Mouse (Mus musculus) intestine, postnatal 0 days (tissue): ENCODE measurements around the gene Polr2l. TPM values are rescaled to one million over a fixed set of nuclear protein-coding genes. Genes with fewer than 3 reads are reported as not detected.

ENCODE experiments used
- ATAC-seq: fragments of 200-750 bp; cut with Nextera tagmentation; 2 replicates; pipeline ENCODE4 v1.8.0; 2017; ENCODE audit warnings: mild to moderate bottlenecking, moderate TSS enrichment, moderate library complexity
- H3K27ac ChIP-seq: fragments of 300-500 bp; sonication (generic); 2 replicates; pipeline ENCODE4 v1.5.1; 2014; ENCODE audit warnings: mild to moderate bottlenecking, low read depth, low read length, moderate library complexity
- H3K27me3 ChIP-seq: fragments of 300-500 bp; sonication (generic); replicated peaks from 2 replicates; pipeline ENCODE4 v1.6.1; 2014; ENCODE audit warnings: low read length, mixed read lengths; ENCODE audit not compliant: control insufficient read depth, insufficient read depth
- H3K36me3 ChIP-seq: fragments of 300-500 bp; sonication (generic); 2 replicates; pipeline ENCODE4 v1.6.1; 2014; ENCODE audit warnings: mild to moderate bottlenecking, moderate library complexity; ENCODE audit not compliant: control insufficient read depth, insufficient read depth
- H3K4me1 ChIP-seq: fragments of 300-500 bp; sonication (generic); replicated peaks from 2 replicates; pipeline ENCODE4 v1.6.1; 2014; ENCODE audit warnings: antibody characterized with exemption, low read length, mixed read lengths; ENCODE audit not compliant: control insufficient read depth, insufficient read depth
- H3K4me2 ChIP-seq: fragments of 300-500 bp; sonication (generic); replicated peaks from 2 replicates; pipeline ENCODE4 v1.6.1; 2014; ENCODE audit warnings: low read depth, mild to moderate bottlenecking, moderate library complexity
- H3K4me3 ChIP-seq: fragments of 300-500 bp; sonication (generic); 2 replicates; pipeline ENCODE4 v1.5.1; 2014; ENCODE audit warnings: low read depth, low read length
- H3K9ac ChIP-seq: fragments of 300-500 bp; sonication (generic); 2 replicates; pipeline ENCODE4 v1.6.1; 2014; ENCODE audit warnings: mild to moderate bottlenecking, low read depth, low read length
- H3K9me3 ChIP-seq: fragments of 300-500 bp; sonication (generic); 2 replicates; pipeline ENCODE4 v1.6.1; 2016; ENCODE audit warnings: mixed run types; ENCODE audit not compliant: control insufficient read depth
- CTCF ChIP-seq: sonication (generic); IDR thresholded peaks from 2 replicates; pipeline ENCODE4 v1.5.1; 2016; ENCODE audit warnings: low read depth, mild to moderate bottlenecking, control low read depth, antibody characterized with exemption, moderate library complexity
- WGBS: fragments of 180-500 bp; shearing (Covaris S2); extraction: QIAGEN DNeasy Blood & Tissue Kit; methylation state at CpG from one replicate; pipeline ENCODE4 v1.1.7; 2014; 5-methylcytosine and 5-hydroxymethylcytosine counted together
- polyA plus RNA-seq: library from polyadenylated mRNA; unstranded; fragments of >200 nt; fragmentation: Nextera tagmentation; extraction: Ambion mirVana; gene quantifications from 2 replicates; pipeline ENCODE4 v1.2.1, GENCODE M21; 2015

Polr2l gene
- polyA plus RNA-seq, 1 experiment from 2014 or later, result 36.8 TPM

DNA sequence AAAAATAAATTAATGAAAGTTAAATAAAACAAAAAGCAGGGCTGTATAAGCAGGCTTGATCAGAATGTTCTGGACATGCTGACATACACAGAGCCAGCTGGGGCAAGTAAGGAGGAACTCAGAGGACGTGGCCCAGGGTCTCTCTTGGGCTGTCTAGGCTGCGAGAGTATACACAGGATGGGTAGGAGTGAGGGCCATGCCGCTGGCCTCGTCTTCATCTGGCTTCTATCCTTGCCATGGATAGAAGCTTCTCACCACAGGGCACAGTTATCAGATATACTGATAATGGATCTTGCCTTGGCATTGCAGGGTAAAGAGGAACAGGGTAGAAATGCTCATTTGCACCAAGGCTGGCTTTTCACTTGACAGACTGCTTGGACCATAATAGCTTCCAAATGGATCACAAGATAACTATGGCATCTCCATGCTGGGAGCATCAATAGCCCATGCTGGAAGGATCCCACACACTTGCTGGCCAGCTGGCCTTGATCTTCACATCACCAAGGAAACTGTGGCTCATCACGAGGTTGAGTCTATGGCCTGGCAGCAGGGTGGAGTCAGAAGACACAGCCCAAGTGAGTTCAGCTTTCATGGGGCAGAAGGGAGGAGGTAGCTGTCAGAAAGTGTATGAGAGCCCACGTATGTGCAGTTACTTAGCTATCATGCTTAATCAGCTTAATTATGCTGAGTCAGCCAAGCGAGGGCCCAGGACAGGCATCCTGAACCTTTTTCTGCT lies 27.1 kb upstream of the Polr2l start:
- Histone ChIP-seq H3K4me2 (no peak overlapping the region), H3K27ac (no peak overlapping the region), H3K4me1 (no peaks in the 10 kb centered on the region), H3K27me3 (no peaks in the 10 kb centered on the region), H3K9me3 (no peaks in the 10 kb centered on the region), H3K36me3 (peaks cover 7% of the 10 kb centered on the region; the same call in 1 of the 2 replicates), H3K4me3 (no peak overlapping the region), H3K9ac (no peak overlapping the region)
- TF ChIP-seq CTCF, result no peak
- ATAC-seq, result no peak
- WGBS, result 84% methylated on average over 7 of the region's 7 CpGs

DNA sequence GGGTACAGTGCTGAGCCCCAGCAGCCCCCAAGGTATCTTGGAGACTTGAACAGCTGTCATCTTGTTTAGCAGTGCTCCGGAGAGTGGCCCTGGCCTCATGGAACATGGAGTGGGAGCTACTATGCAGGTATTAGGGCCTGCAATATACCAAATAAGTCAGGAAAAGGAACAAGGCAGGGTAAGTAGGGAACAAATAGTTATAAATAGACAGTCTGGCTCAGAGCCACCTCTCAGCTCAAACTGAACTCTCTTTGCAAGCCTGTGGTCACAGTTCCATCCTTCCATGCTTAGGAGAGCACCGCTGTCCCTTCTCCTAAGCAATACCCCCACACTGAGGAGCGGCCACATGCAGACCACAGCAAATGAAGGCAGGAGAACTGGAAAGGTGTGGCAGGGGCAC lies 22.7 kb upstream of the Polr2l start:
- H3K27me3 ChIP-seq, result no peaks in the 10 kb centered on the region
- ATAC-seq, result no peak
- H3K9me3 ChIP-seq, result no peaks in the 10 kb centered on the region
- no peak for TF ChIP-seq CTCF
- no peak overlapping the region for H3K27ac ChIP-seq
- WGBS, result 92% methylated on average over 3 of the region's 3 CpGs
- H3K4me1 ChIP-seq, result no peaks in the 10 kb centered on the region
- no peak overlapping the region for H3K4me3 ChIP-seq
- H3K36me3 ChIP-seq, result peaks cover 27% of the 10 kb centered on the region
- H3K4me2 ChIP-seq, result no peak overlapping the region
- no peak overlapping the region for H3K9ac ChIP-seq

DNA sequence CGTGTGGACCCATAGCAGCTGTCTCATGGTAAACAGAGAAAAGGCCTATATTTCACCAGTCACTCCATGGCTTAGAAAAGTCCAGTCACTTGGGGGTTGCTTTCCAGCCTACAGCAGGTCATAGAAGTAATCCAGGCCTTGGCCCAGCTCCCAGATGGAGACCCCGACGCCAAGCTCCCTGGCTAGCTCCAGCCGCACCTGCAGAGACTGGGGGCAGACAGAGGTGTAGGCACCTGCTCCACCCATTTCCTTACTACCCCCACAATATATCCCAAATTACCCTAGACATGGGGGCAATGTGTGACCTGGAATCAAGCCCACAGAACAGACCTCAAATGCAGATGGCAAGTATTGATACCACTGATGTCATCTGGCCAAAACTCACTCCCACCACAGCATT lies 21.0 kb upstream of the Polr2l start:
- H3K27ac ChIP-seq, result no peak overlapping the region
- H3K9ac ChIP-seq, result no peak overlapping the region
- ATAC-seq, result no peak
- WGBS, result 90% methylated on average over 4 of the region's 4 CpGs
- H3K4me3 ChIP-seq, result no peak overlapping the region
- no peaks in the 10 kb centered on the region for H3K9me3 ChIP-seq
- H3K36me3 ChIP-seq, result peaks cover 40% of the 10 kb centered on the region
- TF ChIP-seq CTCF, result no peak
- H3K27me3 ChIP-seq, result no peaks in the 10 kb centered on the region
- no peaks in the 10 kb centered on the region for H3K4me1 ChIP-seq
- no peak overlapping the region for H3K4me2 ChIP-seq

DNA sequence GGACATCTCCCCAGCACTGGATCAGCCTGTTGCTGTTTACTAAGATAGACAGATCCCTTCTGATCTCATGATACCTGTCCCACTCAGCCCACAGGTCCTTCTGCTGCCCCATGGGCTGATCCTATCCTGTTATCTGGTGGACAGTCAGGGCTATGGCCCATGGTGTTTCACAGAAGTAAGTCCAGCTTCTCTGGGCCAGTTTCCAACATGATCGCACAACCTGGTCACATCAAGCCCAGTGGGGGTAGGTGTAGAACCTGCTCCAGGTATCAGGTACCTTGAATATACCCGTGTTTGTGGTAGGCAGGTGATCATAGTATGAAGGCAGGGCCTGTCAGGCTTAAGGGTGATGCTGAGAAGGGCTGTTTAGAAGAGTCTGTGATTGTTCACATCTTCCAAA lies 20.4 kb upstream of the Polr2l start:
- 87% methylated on average over 2 of the region's 2 CpGs for WGBS
- no peak for ATAC-seq
- Histone ChIP-seq H3K27me3 (no peaks in the 10 kb centered on the region), H3K4me2 (no peak overlapping the region), H3K9ac (no peak overlapping the region), H3K27ac (no peak overlapping the region), H3K36me3 (peaks cover 43% of the 10 kb centered on the region), H3K4me1 (no peaks in the 10 kb centered on the region), H3K9me3 (no peaks in the 10 kb centered on the region), H3K4me3 (no peak overlapping the region)
- TF ChIP-seq CTCF, result no peak

DNA sequence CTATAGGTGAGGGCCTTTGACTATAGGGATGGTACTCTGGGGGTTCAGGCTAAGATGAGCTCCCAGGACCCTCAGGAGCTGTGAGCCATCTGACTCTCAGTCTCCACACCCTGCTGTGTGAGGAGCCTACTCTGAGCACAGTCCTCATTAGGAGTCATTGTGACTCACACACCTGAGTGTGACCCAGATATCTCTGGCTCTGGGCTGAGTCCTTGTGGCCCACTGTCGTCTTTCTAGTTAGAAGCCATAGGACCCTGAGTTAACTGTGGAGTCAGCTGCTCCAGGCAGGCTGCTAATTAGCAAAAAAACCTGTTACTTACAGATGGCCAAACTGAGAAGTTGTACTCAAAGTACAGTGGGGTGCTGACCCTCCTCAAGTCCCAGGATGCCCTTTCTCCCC lies 18.8 kb upstream of the Polr2l start:
- no peak for TF ChIP-seq CTCF
- Histone ChIP-seq H3K9ac (no peak overlapping the region), H3K4me1 (no peaks in the 10 kb centered on the region), H3K27ac (no peak overlapping the region), H3K36me3 (peaks cover 41% of the 10 kb centered on the region), H3K9me3 (no peaks in the 10 kb centered on the region), H3K4me3 (no peak overlapping the region), H3K4me2 (no peak overlapping the region), H3K27me3 (no peaks in the 10 kb centered on the region)
- 87% methylated on average over 1 of the region's 1 CpGs for WGBS
- ATAC-seq, result no peak

DNA sequence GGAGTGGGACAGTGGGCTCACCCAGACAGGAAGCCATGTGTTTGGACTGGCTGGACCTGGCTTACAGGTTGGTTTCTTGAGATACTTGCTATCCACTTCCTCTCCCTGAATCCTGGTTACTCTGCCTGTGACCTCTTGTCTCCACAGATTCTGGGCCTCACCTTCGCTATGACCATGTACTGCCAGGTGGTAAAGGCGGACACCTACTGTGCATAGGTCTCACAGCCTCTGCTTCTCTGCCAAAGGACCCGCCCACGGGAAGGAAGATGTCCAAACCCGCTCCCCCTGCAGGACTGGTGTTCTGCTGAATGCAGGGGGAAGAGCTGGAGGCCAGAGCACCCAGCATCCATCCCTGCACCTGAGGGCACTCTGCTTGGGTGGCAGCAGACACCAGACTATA lies 17.8 kb upstream of the Polr2l start:
- H3K4me3 ChIP-seq, result no peak overlapping the region
- H3K4me1 ChIP-seq, result no peaks in the 10 kb centered on the region
- peaks cover 37% of the 10 kb centered on the region for H3K36me3 ChIP-seq
- H3K4me2 ChIP-seq, result no peak overlapping the region
- TF ChIP-seq CTCF, result no peak
- H3K27ac ChIP-seq, result no peak overlapping the region
- no peaks in the 10 kb centered on the region for H3K27me3 ChIP-seq
- H3K9ac ChIP-seq, result no peak overlapping the region
- no peak for ATAC-seq
- H3K9me3 ChIP-seq, result no peaks in the 10 kb centered on the region
- 88% methylated on average over 5 of the region's 5 CpGs for WGBS
